Mouse (Mus musculus) right cerebral cortex, postnatal 25 days (tissue): ENCODE measurements around the gene Gm28042.

Experiments
- DNase-seq: peaks from one replicate; pipeline ENCODE4 v3.0.0; 2022

The Gm28042 gene

GRCm38 (mm10) chr2:120026984-120027949 lies at the start of gene Gm28042, which contains the start of gene Jmjd7:
Gene Gm28042, plus strand, starts transcription at chr2:120027493.
Gene Jmjd7, plus strand, starts transcription at chr2:120027483.
- peak; percentile 88 for DNase-seq

DNA sequence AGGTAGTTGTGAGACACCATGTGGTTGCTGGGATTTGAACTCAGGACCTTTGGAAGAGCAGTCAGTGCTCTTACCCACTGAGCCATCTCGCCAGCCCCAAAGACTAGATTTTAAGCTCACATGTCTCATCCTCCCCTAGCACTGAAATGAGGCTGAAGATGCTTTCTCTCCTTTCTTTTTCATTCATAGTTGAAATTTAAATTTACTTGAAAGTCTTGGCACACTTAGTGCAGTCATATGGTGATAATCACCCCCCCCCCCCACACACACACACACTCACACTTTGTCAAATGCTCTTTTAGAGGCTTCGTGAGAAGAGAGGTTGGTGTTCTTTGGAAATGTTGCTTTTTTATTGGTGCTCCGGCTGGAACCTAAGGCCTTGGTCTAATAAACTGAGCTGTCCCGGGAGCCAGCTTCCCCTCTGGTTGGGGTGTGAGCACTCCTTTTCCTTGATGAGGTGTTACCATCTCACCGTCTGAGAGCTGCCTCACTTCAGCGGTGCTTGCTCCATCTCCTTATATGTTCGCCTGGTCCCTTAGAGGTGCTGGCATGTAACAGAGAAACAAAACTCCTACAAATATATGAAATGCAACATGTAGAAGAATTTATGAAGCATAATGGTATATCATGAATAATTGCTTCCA lies 46.8 kb upstream of the Gm28042 start:
- DNase-seq, result no peak

DNA sequence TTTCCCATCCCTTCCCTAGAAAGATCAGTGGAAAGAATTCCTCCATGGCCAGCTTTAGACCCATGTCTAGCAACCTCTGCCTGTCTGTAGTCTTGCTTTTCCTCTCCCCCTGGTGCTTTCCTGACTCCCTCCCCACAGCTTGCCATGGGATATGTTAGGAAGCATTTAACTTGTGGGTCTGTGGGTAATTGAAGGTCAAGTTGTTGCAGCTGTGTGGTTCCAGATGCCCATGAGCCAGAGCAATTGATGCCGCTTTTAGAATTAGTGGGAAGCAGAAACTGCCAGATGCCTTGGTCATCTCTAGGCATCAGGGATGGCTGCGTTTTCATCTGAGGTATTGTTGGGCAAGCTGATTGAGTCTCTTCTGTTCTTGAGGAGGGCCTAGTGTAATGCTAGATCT lies 45.7 kb upstream of the Gm28042 start:
- DNase-seq, result no peak

GRCm38 (mm10) chr2:119985871-119986270 lies 41.4 kb upstream of the Gm28042 start:
- no peak for DNase-seq

DNA sequence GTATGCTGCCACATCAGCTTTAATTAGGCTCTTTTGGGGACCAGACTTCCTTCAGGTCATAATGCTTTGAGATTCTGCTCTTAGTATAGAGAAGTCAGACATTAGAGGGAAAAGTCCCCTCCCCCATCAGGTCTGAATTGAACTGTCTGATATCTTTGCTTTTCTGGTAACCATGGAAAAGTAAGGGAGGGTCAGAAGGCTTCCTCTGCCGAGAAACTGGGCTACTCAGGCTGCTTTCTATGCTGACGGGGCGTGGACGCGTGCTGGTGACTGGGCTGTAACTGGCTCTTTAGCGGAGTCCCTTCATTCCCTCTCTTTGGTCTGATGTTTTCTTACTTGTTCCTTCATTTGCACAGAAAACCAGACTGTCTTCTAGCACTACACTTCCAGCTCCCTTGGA lies 40.9 kb upstream of the Gm28042 start:
- DNase-seq, result no peak

- DNase-seq, result no peak
Measured at GRCm38 (mm10) chr2:119987441-119987840, 39.9 kb upstream of the Gm28042 start.

DNA sequence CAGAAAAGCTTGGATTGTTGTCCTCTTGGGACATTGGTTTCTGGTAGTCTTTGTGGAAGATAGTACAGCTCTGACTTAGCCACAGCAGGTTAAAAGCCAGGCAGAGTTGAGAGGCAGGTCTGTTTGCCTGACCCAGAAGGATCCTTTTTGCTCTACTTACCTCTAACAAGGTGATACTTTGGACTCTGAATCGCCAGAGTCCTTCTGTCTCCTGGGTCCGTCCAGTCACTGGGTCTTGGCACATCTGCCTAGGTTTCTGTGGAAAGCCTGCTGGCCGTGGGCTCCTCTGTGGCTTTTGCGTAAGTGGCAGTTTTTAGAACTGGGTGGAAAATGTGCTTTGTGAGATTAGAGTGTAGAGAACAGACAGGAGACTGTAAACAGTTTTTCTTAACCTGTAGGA lies 38.3 kb upstream of the Gm28042 start:
- no peak for DNase-seq

DNA sequence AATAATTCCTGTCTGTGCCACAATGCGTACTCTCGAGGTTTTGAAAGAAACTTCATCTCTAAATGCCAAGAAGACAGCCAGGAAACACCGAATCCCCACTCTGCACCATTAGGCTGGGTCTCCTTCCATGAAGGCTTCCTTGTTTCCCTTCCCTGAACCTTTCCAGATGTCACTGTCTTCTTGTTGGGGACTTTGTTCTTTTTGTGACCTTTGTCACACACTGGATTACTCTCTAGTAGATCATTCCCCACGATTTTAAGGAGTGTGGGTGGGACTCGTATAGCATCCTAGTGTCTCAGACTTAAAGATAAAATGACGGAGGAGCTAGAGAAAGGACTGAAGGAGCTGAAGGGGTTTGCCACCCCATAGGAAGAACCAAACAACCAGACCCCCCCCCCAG lies 36.4 kb upstream of the Gm28042 start:
- DNase-seq, result no peak

- no peak for DNase-seq
Measured at GRCm38 (mm10) chr2:119992349-119992748, 34.9 kb upstream of the Gm28042 start.

GRCm38 (mm10) chr2:119993515-119993914 lies 33.8 kb upstream of the Gm28042 start:
- DNase-seq, result no peak

GRCm38 (mm10) chr2:119994839-119995238 lies 32.5 kb upstream of the Gm28042 start:
- no peak for DNase-seq

DNA sequence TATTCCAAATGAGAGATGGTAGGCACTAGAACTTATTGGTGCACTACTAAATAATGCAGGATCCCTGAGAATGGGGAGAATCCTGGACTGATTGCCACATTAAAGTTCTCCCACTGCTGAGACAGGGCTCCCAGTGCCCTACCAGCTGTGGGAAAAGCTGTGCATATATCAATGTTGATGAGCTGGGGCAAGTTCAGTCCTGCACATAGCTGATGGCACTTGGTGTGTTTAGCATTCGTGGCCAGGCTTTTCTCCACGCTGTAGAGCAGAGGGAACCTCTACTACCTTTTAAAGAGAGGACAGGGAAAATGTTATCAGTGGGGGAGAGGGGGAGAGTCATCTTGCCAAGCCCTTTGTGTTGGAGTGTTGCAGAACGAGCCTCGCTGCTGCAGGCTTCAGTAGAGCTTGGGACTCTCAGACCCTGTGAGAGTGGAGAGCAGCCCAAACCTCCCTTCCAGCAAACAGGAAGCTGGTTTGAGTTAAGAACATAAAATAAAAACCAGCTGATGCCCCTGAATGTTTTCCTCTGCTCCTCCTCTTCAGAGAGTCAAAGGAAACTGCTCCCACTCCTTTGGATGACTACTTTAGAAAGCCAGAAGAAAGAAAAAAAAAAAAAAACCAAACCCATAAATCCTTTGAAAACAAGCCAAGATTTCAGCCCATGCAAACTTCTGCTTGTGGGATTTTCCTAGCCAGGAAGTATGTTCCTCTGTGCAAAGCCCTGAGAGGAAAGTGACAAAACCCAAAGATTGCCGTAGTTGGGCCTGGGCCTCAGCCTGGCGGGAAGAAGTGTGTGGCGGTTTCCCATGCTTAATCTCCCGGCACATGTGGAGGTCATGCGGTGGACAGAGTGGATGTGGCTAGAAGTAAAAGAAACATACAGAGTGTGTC lies 31.7 kb upstream of the Gm28042 start:
- no peak for DNase-seq

- no peak for DNase-seq
Measured at GRCm38 (mm10) chr2:119997354-119997753, 29.9 kb upstream of the Gm28042 start.

DNA sequence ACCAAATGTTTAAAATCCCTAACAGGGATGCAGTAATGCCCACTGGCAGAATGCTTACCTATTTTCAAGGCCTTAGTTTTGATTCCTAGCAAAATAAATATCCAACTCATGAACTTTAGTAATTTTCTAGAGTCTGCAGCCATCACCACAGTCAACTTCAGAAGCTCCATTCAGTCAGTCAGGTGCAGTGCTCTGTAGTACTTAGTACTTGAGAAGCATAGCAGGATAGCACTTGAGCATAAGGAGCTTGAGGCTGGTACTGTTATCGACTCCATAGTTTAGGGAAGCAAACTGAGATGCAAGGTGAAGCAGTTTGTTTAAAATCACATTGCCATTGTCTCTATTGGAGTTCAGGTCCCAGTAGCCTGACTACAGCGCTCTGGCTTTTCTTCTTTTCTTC lies 27.6 kb upstream of the Gm28042 start:
- no peak for DNase-seq

GRCm38 (mm10) chr2:120000882-120001584 lies 26.3 kb upstream of the Gm28042 start:
- no peak for DNase-seq

GRCm38 (mm10) chr2:120001956-120002355 lies 25.3 kb upstream of the Gm28042 start:
- no peak for DNase-seq

DNA sequence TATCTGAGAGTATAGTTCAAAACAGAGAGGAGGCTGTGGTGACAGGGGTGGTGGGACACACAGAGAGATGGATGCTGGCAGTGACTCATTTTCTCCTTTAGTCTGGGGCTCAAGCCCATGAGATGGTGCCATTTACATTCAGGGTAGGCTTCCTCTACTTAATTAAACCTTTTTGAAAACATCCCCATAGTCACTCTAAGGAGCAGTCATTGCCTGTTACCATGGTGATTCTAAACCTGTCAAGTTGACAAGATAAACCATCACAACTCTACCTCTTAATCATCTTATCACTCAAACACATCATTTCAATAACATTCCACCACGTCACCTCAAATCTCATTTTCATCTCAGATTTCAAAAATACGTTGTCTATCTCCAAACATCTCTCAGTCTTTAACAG lies 23.3 kb upstream of the Gm28042 start:
- DNase-seq, result no peak

- no peak for DNase-seq
Measured at GRCm38 (mm10) chr2:120006696-120007095, 20.6 kb upstream of the Gm28042 start.

DNA sequence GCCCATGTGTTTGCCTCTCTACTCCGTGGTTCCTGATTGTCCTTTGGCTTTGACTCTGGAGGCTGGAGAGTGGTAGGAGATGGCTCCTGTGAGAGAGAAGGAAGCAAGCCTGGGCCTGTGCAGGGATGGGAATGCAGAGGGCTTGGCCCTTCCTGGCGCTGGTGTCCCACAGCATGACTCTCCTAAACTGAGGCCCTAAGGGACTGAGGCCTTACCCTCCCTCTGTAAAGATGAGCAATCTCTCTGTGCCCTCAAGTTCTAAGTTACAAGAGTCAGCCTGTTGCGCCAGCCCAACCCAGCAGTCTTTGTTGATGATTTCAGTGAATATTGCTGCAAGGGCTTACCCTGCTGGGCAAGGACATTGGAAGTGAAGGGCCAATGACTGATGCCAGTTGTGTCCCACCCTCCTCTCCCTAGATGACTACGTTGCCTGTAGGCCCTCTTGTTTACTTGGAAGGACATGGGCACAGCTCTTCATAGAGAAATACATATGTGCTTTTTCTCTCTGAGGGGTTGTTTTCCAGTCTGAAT lies 19.5 kb upstream of the Gm28042 start:
- DNase-seq, result no peak

GRCm38 (mm10) chr2:120008672-120009071 lies 18.6 kb upstream of the Gm28042 start:
- no peak for DNase-seq

GRCm38 (mm10) chr2:120011462-120012200 lies 15.7 kb upstream of the Gm28042 start:
- no peak for DNase-seq
